Mouse (Mus musculus) testis, adult 2 months (tissue): ENCODE measurements at regions not wholly inside any gene's neighbourhood (a gene's known extent, or its start where the extent isn't known, plus 50 kb on each side); places are given as distances from the start of the nearest gene placed in this dataset.

Source experiments
- H3K27ac ChIP-seq: fragments of 200-500 bp; 2 replicates; pipeline ENCODE4 v1.5.1; 2012; ENCODE audit warnings: low read depth, low read length; ENCODE audit not compliant: control insufficient read depth, insufficient read depth
- H3K27me3 ChIP-seq: fragments of 200-500 bp; 2 replicates; pipeline ENCODE4 v1.6.1; 2012; ENCODE audit warnings: mild to moderate bottlenecking, low read length, moderate library complexity; ENCODE audit not compliant: control insufficient read depth, insufficient read depth
- H3K36me3 ChIP-seq: fragments of 200-500 bp; 2 replicates; pipeline ENCODE4 v1.6.1; 2012; ENCODE audit warnings: mild to moderate bottlenecking, low read length; ENCODE audit not compliant: control insufficient read depth, insufficient read depth
- H3K4me1 ChIP-seq: fragments of 200-500 bp; 2 replicates; pipeline ENCODE4 v1.6.1; 2012; ENCODE audit warnings: low read length; ENCODE audit not compliant: control insufficient read depth, insufficient read depth
- H3K4me3 ChIP-seq: fragments of 200-500 bp; 2 replicates; pipeline ENCODE4 v1.5.1; 2012; ENCODE audit warnings: low read depth, mild to moderate bottlenecking, low read length, moderate library complexity, mixed read lengths; ENCODE audit not compliant: control insufficient read depth
- CTCF ChIP-seq: fragments of 200-500 bp; IDR thresholded peaks from 2 replicates; pipeline ENCODE4 v1.5.1; 2012; ENCODE audit warnings: low read depth, mild to moderate bottlenecking, inconsistent platforms, low read length, moderate library complexity; ENCODE audit not compliant: control insufficient read depth, insufficient read depth, insufficient replicate concordance
- POLR2A ChIP-seq: fragments of 200-500 bp; IDR thresholded peaks from 2 replicates; pipeline ENCODE4 v1.6.1; 2012; ENCODE audit warnings: low read depth, mild to moderate bottlenecking, inconsistent platforms, low read length, moderate library complexity; ENCODE audit not compliant: control insufficient read depth

GRCm38 (mm10) chrX:107577501-107577900, 90.3 kb upstream of the Tbx22 start:
- no peak for TF ChIP-seq CTCF
- no peak for TF ChIP-seq POLR2A
- H3K36me3 ChIP-seq = no peaks in the 10 kb centered on the region

More at GRCm38 (mm10) chrX:107577501-107577900, 90.3 kb upstream of the Tbx22 start:
- Histone ChIP-seq H3K4me3 (no peak overlapping the region), H3K4me1 (no peaks in the 10 kb centered on the region), H3K27ac (peak overlapping the region; percentile 13; the same call in 1 of the 2 replicates), H3K27me3 (no peaks in the 10 kb centered on the region)
